12 mouse cellular contexts compared by ENCODE assay signal in the genomic region with DNA sequence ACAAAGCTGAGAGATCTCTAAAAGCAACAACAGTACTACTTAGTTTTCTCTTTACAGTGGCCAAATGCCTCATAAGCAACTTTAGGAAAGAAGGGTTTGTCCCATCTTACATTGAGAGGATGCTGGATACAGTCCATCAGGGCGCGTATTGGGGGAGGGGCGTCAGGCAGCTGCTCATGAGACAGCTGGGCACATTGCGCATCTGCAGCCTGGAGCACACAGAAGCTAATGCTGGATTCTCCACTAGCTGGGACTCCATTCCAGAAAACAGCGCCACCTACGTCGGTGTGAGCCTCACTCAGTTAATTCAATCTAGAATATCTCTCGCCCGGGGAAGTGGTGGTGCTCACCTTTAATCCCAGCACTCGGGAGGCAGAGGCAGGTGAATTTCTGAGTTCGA.
DNase-seq lines count a peak whose midpoint lies in the region; ATAC-seq lines count a peak whose summit lies in the region.
"Had no signal": no experiment of that assay in that cellular context is flagged by ENCODE, and none has a peak within 500 bp of the region (broad histone marks: within the 10 kb centered on the region; RNA-seq: fewer than 3 reads in every experiment).

No protein-coding gene starts in this region.

- 72% methylated on average over 11 of the region's 11 CpGs for WGBS in heart, embryonic 15.5 days

- no peaks in the 10 kb centered on the region for H3K36me3 ChIP-seq in heart, embryonic 15.5 days
- H3K36me3 ChIP-seq: embryonic facial prominence, embryonic 13.5 days; neural tube, embryonic 12.5 days; stomach, embryonic 15.5 days had no signal

- no peak overlapping the region for H3K4me3 ChIP-seq in heart, embryonic 15.5 days
- H3K4me3 ChIP-seq: embryonic facial prominence, embryonic 13.5 days; neural tube, embryonic 12.5 days; stomach, embryonic 15.5 days had no signal

- H3K27ac ChIP-seq in heart, embryonic 15.5 days = peak overlapping the region; percentile 23; the same call in 1 of the 2 replicates
- H3K27ac ChIP-seq: embryonic facial prominence, embryonic 13.5 days; neural tube, embryonic 12.5 days; stomach, embryonic 15.5 days had no signal

- ATAC-seq in heart, embryonic 15.5 days (replicated peaks; ENCODE audit: insufficient number of reproducible peaks, insufficient read depth, low FRiP score, low read depth) = no peak
- ATAC-seq in monocyte, adult 5-6 weeks (replicated peaks; ENCODE audit: insufficient number of reproducible peaks, low FRiP score, low TSS enrichment, poor library complexity, severe bottlenecking) = no peak

- H3K4me1 ChIP-seq in heart, embryonic 15.5 days (replicated peaks) = peaks cover 13% of the 10 kb centered on the region
- H3K4me1 ChIP-seq: neural tube, embryonic 12.5 days; stomach, embryonic 15.5 days had no signal

- peak; percentile 24 for DNase-seq in kidney, postnatal 10 days
- DNase-seq in kidney, postnatal 14 days = no peak
- DNase-seq in thymus, postnatal 4 days = peak; percentile 20
- no peak for DNase-seq in thymus, postnatal 0 days (ENCODE audit: low spot score)
- DNase-seq in ovary, postnatal 10 days (ENCODE audit: low spot score) = no peak
- DNase-seq: cerebellum, adult 8-10 months; kidney, postnatal 25 days had no signal

- H3K4me2 ChIP-seq in heart, embryonic 15.5 days = no peak overlapping the region
- H3K4me2 ChIP-seq: embryonic facial prominence, embryonic 13.5 days; neural tube, embryonic 12.5 days; stomach, embryonic 15.5 days had no signal

- no peaks in the 10 kb centered on the region for H3K9me3 ChIP-seq in heart, embryonic 15.5 days (replicated peaks)
- H3K9me3 ChIP-seq: embryonic facial prominence, embryonic 13.5 days; neural tube, embryonic 12.5 days; stomach, embryonic 15.5 days had no signal

- no peaks in the 10 kb centered on the region for H3K27me3 ChIP-seq in heart, embryonic 15.5 days
- H3K27me3 ChIP-seq: embryonic facial prominence, embryonic 13.5 days; neural tube, embryonic 12.5 days; stomach, embryonic 15.5 days had no signal

- H3K9ac ChIP-seq in heart, embryonic 15.5 days = no peak overlapping the region
- H3K9ac ChIP-seq: embryonic facial prominence, embryonic 13.5 days; neural tube, embryonic 12.5 days; stomach, embryonic 15.5 days had no signal

Comparison
In these comparisons a context has a peak if more than half of its experiments do, and no peak if none do; other contexts are left out.
1. DNase-seq: peak in kidney, postnatal 10 days (single experiment) and thymus, postnatal 4 days (single experiment); none in kidney, postnatal 14 days (single experiment), thymus, postnatal 0 days (single experiment) and ovary, postnatal 10 days (single experiment).